Mouse (Mus musculus) olfactory bulb, adult 2 months (tissue): ENCODE data around the gene Sp7. TPM values are rescaled to one million over a fixed set of nuclear protein-coding genes. Genes with fewer than 3 reads are reported as not detected.
A peak's percentile ranks its signal among the peaks of the same experiment; 100 is the strongest.

ENCODE experiments used
- H3K27ac ChIP-seq: fragments of 200-500 bp; 2 replicates; pipeline ENCODE4 v1.5.1; 2012; ENCODE audit warnings: low read depth, low read length; ENCODE audit not compliant: insufficient read depth
- H3K4me1 ChIP-seq: fragments of 200-500 bp; 2 replicates; pipeline ENCODE4 v1.6.1; 2012; ENCODE audit warnings: low read length; ENCODE audit not compliant: control insufficient read depth, insufficient read depth
- H3K4me3 ChIP-seq: fragments of 200-500 bp; 2 replicates; pipeline ENCODE4 v1.5.1; 2012; ENCODE audit warnings: mild to moderate bottlenecking, low read depth, low read length, moderate library complexity; ENCODE audit not compliant: insufficient read depth
- CTCF ChIP-seq: fragments of 200-500 bp; IDR thresholded peaks from 2 replicates; pipeline ENCODE4 v1.5.1; 2012; ENCODE audit warnings: low read depth, mild to moderate bottlenecking, low read length, moderate library complexity; ENCODE audit not compliant: insufficient read depth
- POLR2A ChIP-seq: fragments of 200-500 bp; IDR thresholded peaks from 2 replicates; pipeline ENCODE4 v1.6.1; 2012; ENCODE audit warnings: mild to moderate bottlenecking, low read depth, low read length, moderate library complexity; ENCODE audit not compliant: insufficient read depth
- WGBS: fragments of 180-500 bp; shearing (Covaris S2); methylation state at CpG from one replicate; pipeline ENCODE4 v1.1.7; 2018; 5-methylcytosine and 5-hydroxymethylcytosine counted together
- polyA plus RNA-seq: library from polyadenylated mRNA; stranded (reverse); fragments of >200 nt; gene quantifications from 2 replicates; pipeline ENCODE4 v1.2.4, GENCODE M21; 2012; ENCODE audit warnings: low replicate concordance; ENCODE audit not compliant: missing spikeins, insufficient read depth, insufficient read length

The Sp7 gene
- polyA plus RNA-seq, 1 experiment = not detected

- peaks cover 9% of the 10 kb centered on the region for H3K4me1 ChIP-seq
- WGBS = 89% methylated on average over 8 of the region's 8 CpGs
- H3K27ac ChIP-seq = no peak overlapping the region
- TF ChIP-seq CTCF = no peak
- TF ChIP-seq POLR2A = no peak
- no peak overlapping the region for H3K4me3 ChIP-seq
Observed at GRCm38 (mm10) chr15:102335254-102335653, 31.7 kb downstream of the Sp7 start.

- TF ChIP-seq POLR2A = peak; percentile 56; the same call in 1 of the 2 replicates
- TF ChIP-seq CTCF = no peak
- under 1% methylated on average over 30 of the region's 30 CpGs for WGBS
- Histone ChIP-seq H3K27ac (no peak within 1 kb of the TSS), H3K4me3 (peak within 1 kb of the TSS; percentile 56), H3K4me1 (peaks cover 11% of the 10 kb centered on the region)
Observed at GRCm38 (mm10) chr15:102331610-102332015, 35.4 kb downstream of the Sp7 start, which contains the start of gene Myg1. Gene Myg1 (plus strand): TSS chr15:102331709.

GRCm38 (mm10) chr15:102326892-102327291, 40.1 kb downstream of the Sp7 start:
- Histone ChIP-seq H3K27ac (no peak overlapping the region), H3K4me3 (peak overlapping the region; percentile 86), H3K4me1 (peaks cover 8% of the 10 kb centered on the region)
- TF ChIP-seq POLR2A (no peak), CTCF (no peak)
- WGBS = 54% methylated on average over 8 of the region's 8 CpGs

- peak within 1 kb of the TSS; percentile 63 for H3K27ac ChIP-seq
- H3K4me3 ChIP-seq = peak within 1 kb of the TSS; percentile 86
- under 1% methylated on average over 40 of the region's 40 CpGs for WGBS
- no peak for TF ChIP-seq CTCF
- no peak for TF ChIP-seq POLR2A
- peaks cover 5% of the 10 kb centered on the region for H3K4me1 ChIP-seq
Observed at GRCm38 (mm10) chr15:102326022-102326576, 40.9 kb downstream of the Sp7 start, which contains the start of gene Pfdn5. Gene Pfdn5 (plus strand): TSS chr15:102326116.

GRCm38 (mm10) chr15:102324654-102325473, 42.1 kb downstream of the Sp7 start:
- WGBS = 71% methylated on average over 12 of the region's 12 CpGs
- Histone ChIP-seq H3K27ac (no peak overlapping the region), H3K4me3 (no peak overlapping the region), H3K4me1 (peaks cover 4% of the 10 kb centered on the region)
- TF ChIP-seq POLR2A (no peak), CTCF (no peak)

- peaks cover 5% of the 10 kb centered on the region; the same call in 1 of the 2 replicates for H3K4me1 ChIP-seq
- TF ChIP-seq CTCF = no peak; the same call in 1 of the 2 replicates
- WGBS = 90% methylated on average over 6 of the region's 6 CpGs
- no peak overlapping the region for H3K4me3 ChIP-seq
- H3K27ac ChIP-seq = no peak overlapping the region
Observed at GRCm38 (mm10) chr15:102316263-102316662, 50.7 kb downstream of the Sp7 start.

- Histone ChIP-seq H3K4me3 (no peak overlapping the region), H3K4me1 (peaks cover 5% of the 10 kb centered on the region; the same call in 1 of the 2 replicates), H3K27ac (no peak overlapping the region)
- 57% methylated on average over 8 of the region's 8 CpGs for WGBS
- no peak for TF ChIP-seq CTCF
- no peak for TF ChIP-seq POLR2A
Observed at GRCm38 (mm10) chr15:102315292-102315691, 51.7 kb downstream of the Sp7 start.

GRCm38 (mm10) chr15:102311489-102311888, 55.5 kb downstream of the Sp7 start:
- H3K4me1 ChIP-seq = peaks cover 5% of the 10 kb centered on the region; the same call in 1 of the 2 replicates
- H3K4me3 ChIP-seq = no peak overlapping the region
- no peak overlapping the region for H3K27ac ChIP-seq
- TF ChIP-seq CTCF (no peak), POLR2A (no peak)
